In the genomic region with DNA sequence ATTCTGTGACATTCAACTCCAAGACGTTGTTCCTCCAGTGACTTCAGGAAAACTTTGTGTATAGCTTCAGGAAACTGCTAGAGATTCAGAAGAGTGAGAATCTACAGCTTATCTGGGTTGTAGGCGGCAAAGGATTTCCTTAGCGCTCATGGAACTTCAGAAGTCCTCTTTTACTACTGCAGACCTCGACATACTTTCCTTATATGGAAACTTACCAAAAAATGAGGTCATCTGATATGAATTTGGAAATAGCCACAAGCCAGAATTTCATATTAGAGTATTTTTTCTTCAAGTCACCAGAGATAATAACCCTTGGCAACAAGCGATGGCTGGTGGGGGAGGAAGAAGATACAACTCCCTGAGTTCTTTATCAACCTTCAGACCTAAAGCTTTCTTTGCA, we compare ENCODE assay signal across 19 mouse cellular contexts. TPM values are rescaled to one million over a fixed set of nuclear protein-coding genes. Genes with fewer than 3 reads are reported as not detected.
DNase-seq lines count a peak whose midpoint lies in the region; ATAC-seq and TF ChIP-seq lines count a peak whose summit lies in the region.
"Had no signal": no experiment of that assay in that cellular context is flagged by ENCODE, and none has a peak within 500 bp of the region (broad histone marks: within the 10 kb centered on the region; RNA-seq: fewer than 3 reads in every experiment).

No protein-coding gene starts in this region.

- H3K79me2 ChIP-seq in liver, adult 2 months (ENCODE audit: control insufficient read depth, insufficient read depth, low read length), result no peaks in the 10 kb centered on the region

- no peaks in the 10 kb centered on the region for H3K36me3 ChIP-seq in liver, adult 2 months (ENCODE audit: control insufficient read depth, insufficient read depth, low read length)
- H3K36me3 ChIP-seq in liver, embryonic 12.5 days, result no peaks in the 10 kb centered on the region
- H3K36me3 ChIP-seq: forebrain, embryonic 15.5 days; hindbrain, embryonic 13.5 days; neural tube, embryonic 12.5 days had no signal

- H3K9ac ChIP-seq in liver, adult 2 months (ENCODE audit: low read depth, low read length), result no peak overlapping the region
- H3K9ac ChIP-seq in liver, embryonic 12.5 days, result no peak overlapping the region
- H3K9ac ChIP-seq: forebrain, embryonic 15.5 days; hindbrain, embryonic 13.5 days; neural tube, embryonic 12.5 days had no signal

- H3K27ac ChIP-seq in liver, adult 2 months (replicated peaks; ENCODE audit: insufficient read depth, low read depth, low read length), result no peak overlapping the region
- H3K27ac ChIP-seq in liver, embryonic 12.5 days, result no peak overlapping the region
- H3K27ac ChIP-seq: forebrain, embryonic 15.5 days; hindbrain, embryonic 13.5 days; kidney, postnatal 0 days; neural tube, embryonic 12.5 days had no signal

- no peak for TF ChIP-seq POLR2A in liver, adult 2 months (IDR thresholded peaks at IDR 0.05; ENCODE audit: extremely low read depth, insufficient read depth, low read length)

- no peaks in the 10 kb centered on the region for H3K27me3 ChIP-seq in liver, adult 2 months (ENCODE audit: control insufficient read depth, insufficient read depth, low read length)
- H3K27me3 ChIP-seq in liver, embryonic 12.5 days (replicated peaks), result no peaks in the 10 kb centered on the region
- H3K27me3 ChIP-seq: forebrain, embryonic 15.5 days; hindbrain, embryonic 13.5 days; neural tube, embryonic 12.5 days had no signal

- peak; percentile 7 for DNase-seq in adrenal gland, postnatal 14 days
- no peak for DNase-seq in adrenal gland, postnatal 4 days (ENCODE audit: low spot score in 2 of 2)
- DNase-seq in liver, adult 2 months (ENCODE audit: extremely low read depth, low read depth, low spot score), result peak; percentile 7
- DNase-seq in naive thymus-derived CD4-positive, alpha-beta T cell, adult 2 months (ENCODE audit: low read depth), result peak; percentile 59
- DNase-seq in right cerebral cortex, postnatal 14 days, result no peak
- no peak for DNase-seq in right cerebral cortex, adult 18-20 months
- DNase-seq: cerebellum, adult 11-12 months; cerebellum, postnatal 25 days; gastrocnemius, postnatal 36 days; liver; right cerebral cortex, postnatal 25 days; thymus, postnatal 36 days had no signal

- no peak overlapping the region for H3K4me2 ChIP-seq in liver, embryonic 12.5 days
- H3K4me2 ChIP-seq: forebrain, embryonic 15.5 days; hindbrain, embryonic 13.5 days; neural tube, embryonic 12.5 days had no signal

- no peak for ATAC-seq in liver, embryonic 12.5 days
- ATAC-seq in common myeloid progenitor, adult 5-6 weeks (replicated peaks; ENCODE audit: low read depth, poor library complexity, severe bottlenecking), result peak; percentile 45; the same call in 1 of the 2 replicates
- ATAC-seq: forebrain, embryonic 15.5 days; intestine, postnatal 0 days had no signal

- no peaks in the 10 kb centered on the region for H3K9me3 ChIP-seq in liver, embryonic 12.5 days (replicated peaks)
- H3K9me3 ChIP-seq: forebrain, embryonic 15.5 days; hindbrain, embryonic 13.5 days; neural tube, embryonic 12.5 days had no signal

- H3K4me1 ChIP-seq in liver, adult 2 months (ENCODE audit: control insufficient read depth, insufficient read depth, low read length), result no peaks in the 10 kb centered on the region
- no peaks in the 10 kb centered on the region for H3K4me1 ChIP-seq in liver, embryonic 12.5 days
- H3K4me1 ChIP-seq: forebrain, embryonic 15.5 days; hindbrain, embryonic 13.5 days; neural tube, embryonic 12.5 days had no signal

- no peak overlapping the region for H3K4me3 ChIP-seq in liver, adult 2 months (ENCODE audit: insufficient read depth, low read depth, low read length)
- H3K4me3 ChIP-seq in liver, embryonic 12.5 days, result no peak overlapping the region
- H3K4me3 ChIP-seq: forebrain, embryonic 15.5 days; hindbrain, embryonic 13.5 days; neural tube, embryonic 12.5 days had no signal

- 71% methylated on average over 5 of the region's 5 CpGs for WGBS in liver, adult 2 months
- WGBS in liver, embryonic 12.5 days (ENCODE audit: insufficient replicate concordance), result 46% methylated on average over 5 of the region's 5 CpGs

- TF ChIP-seq CTCF in liver, adult 2 months (IDR thresholded peaks at IDR 0.05; ENCODE audit: low read depth, low read length), result no peak

RNA-seq across cellular contexts. Expression of gene Il7r, which starts 6.0 kb away (rescaled TPM):
- 1.3 and 10.8 TPM in 2 replicates for total RNA-seq in adrenal gland, postnatal 14 days (2021)
- under 1 TPM; 0.34 to 0.65 TPM for total RNA-seq in adrenal gland, postnatal 4 days (2021)
- 0.46 and 0.54 TPM in 2 replicates for total RNA-seq in liver, adult 2 months (2014; rRNA removed)
- polyA plus RNA-seq in liver, adult 2 months (2012; rRNA removed), result 0.06 and 0.09 TPM in 2 replicates
- 0.30 and 0.57 TPM in 2 replicates for polyA plus RNA-seq in liver, embryonic 12.5 days (2016; fragmentation: Nextera tagmentation; extraction: Ambion mirVana)
- total RNA-seq in common myeloid progenitor, adult 5-6 weeks (2017), result 0.64 and 10.8 TPM in 2 replicates
- polyA plus RNA-seq: forebrain, embryonic 15.5 days; hindbrain, embryonic 13.5 days; neural tube, embryonic 12.5 days had no signal

Comparison
In these comparisons a context has a peak if more than half of its experiments do, and no peak if none do; other contexts are left out.
1. DNase-seq: peak in adrenal gland, postnatal 14 days (single experiment), liver, adult 2 months (single experiment) and naive thymus-derived CD4-positive, alpha-beta T cell, adult 2 months (single experiment); none in adrenal gland, postnatal 4 days (0 of 2), right cerebral cortex, postnatal 14 days (single experiment) and right cerebral cortex, adult 18-20 months (single experiment).